8 mouse cellular contexts compared by ENCODE assay signal in genomic region chr5:73344310-73344709, GRCm38 (mm10). TPM values are rescaled to one million over a fixed set of nuclear protein-coding genes. Genes with fewer than 3 reads are reported as not detected.
DNase-seq lines count a peak whose midpoint lies in the region; ATAC-seq and TF ChIP-seq lines count a peak whose summit lies in the region.

No protein-coding gene starts in this region.

- H3K9me3 ChIP-seq in embryonic facial prominence, embryonic 13.5 days: no peaks in the 10 kb centered on the region
- H3K9me3 ChIP-seq in embryonic facial prominence, embryonic 10.5 days: no peaks in the 10 kb centered on the region

- DNase-seq in embryonic facial prominence, embryonic 10.5 days (ENCODE audit: low spot score): no peak
- peak; percentile 54 for DNase-seq in 416B (ENCODE audit: low read depth)
- DNase-seq in fibroblast of lung, adult 2 months (ENCODE audit: low read depth): peak; percentile 32
- peak; percentile 67 for DNase-seq in layer of hippocampus, adult 9-10 months (ENCODE audit: low spot score)
- DNase-seq in lung, adult 18-20 months: no peak

- TF ChIP-seq POLR2A in olfactory bulb, adult 2 months (IDR thresholded peaks at IDR 0.05; ENCODE audit: insufficient read depth, low read depth, low read length): no peak

- no peaks in the 10 kb centered on the region for H3K4me1 ChIP-seq in embryonic facial prominence, embryonic 13.5 days
- no peaks in the 10 kb centered on the region for H3K4me1 ChIP-seq in embryonic facial prominence, embryonic 10.5 days
- H3K4me1 ChIP-seq in olfactory bulb, adult 2 months (ENCODE audit: control insufficient read depth, insufficient read depth, low read length): peaks cover 32% of the 10 kb centered on the region

- no peaks in the 10 kb centered on the region for H3K36me3 ChIP-seq in embryonic facial prominence, embryonic 13.5 days
- H3K36me3 ChIP-seq in embryonic facial prominence, embryonic 10.5 days (replicated peaks): no peaks in the 10 kb centered on the region

- H3K4me3 ChIP-seq in embryonic facial prominence, embryonic 13.5 days: no peak overlapping the region
- no peak overlapping the region for H3K4me3 ChIP-seq in embryonic facial prominence, embryonic 10.5 days
- H3K4me3 ChIP-seq in olfactory bulb, adult 2 months (ENCODE audit: insufficient read depth, low read depth, low read length): no peak overlapping the region

- TF ChIP-seq CTCF in olfactory bulb, adult 2 months (IDR thresholded peaks at IDR 0.05; ENCODE audit: insufficient read depth, low read depth, low read length): no peak

- 0 out of 2 replicates have a peak, but pooled peaks have one; percentile 32 for ATAC-seq in embryonic facial prominence, embryonic 13.5 days (ENCODE audit: insufficient number of reproducible peaks, insufficient read depth, low FRiP score, low TSS enrichment, low read depth)
- no peak for ATAC-seq in megakaryocyte-erythroid progenitor cell, adult 5-6 weeks (replicated peaks; ENCODE audit: low FRiP score, low TSS enrichment, poor library complexity, severe bottlenecking)

- H3K27ac ChIP-seq in embryonic facial prominence, embryonic 13.5 days: no peak overlapping the region
- H3K27ac ChIP-seq in embryonic facial prominence, embryonic 10.5 days (replicated peaks): no peak overlapping the region
- H3K27ac ChIP-seq in olfactory bulb, adult 2 months (ENCODE audit: insufficient read depth, low read depth, low read length): peak overlapping the region; percentile 98

- H3K9ac ChIP-seq in embryonic facial prominence, embryonic 13.5 days: no peak overlapping the region

- H3K27me3 ChIP-seq in embryonic facial prominence, embryonic 13.5 days: 0 out of 2 replicates have a peak, but pooled peaks cover 4% of the 10 kb centered on the region
- no peaks in the 10 kb centered on the region for H3K27me3 ChIP-seq in embryonic facial prominence, embryonic 10.5 days (replicated peaks; ENCODE audit: low read depth, poor library complexity, severe bottlenecking)

- H3K4me2 ChIP-seq in embryonic facial prominence, embryonic 13.5 days: no peak overlapping the region

- WGBS in embryonic facial prominence, embryonic 13.5 days: 75% methylated on average over 10 of the region's 10 CpGs
- WGBS in embryonic facial prominence, embryonic 10.5 days: 86% methylated on average over 10 of the region's 10 CpGs
- WGBS in olfactory bulb, adult 2 months: 23% methylated on average over 10 of the region's 10 CpGs

RNA-seq across cellular contexts. Expression of gene Ociad2, which starts 3.5 kb away (rescaled TPM):
- polyA plus RNA-seq in embryonic facial prominence, embryonic 13.5 days (2015; fragmentation: Nextera tagmentation; extraction: Ambion mirVana): 10.6 and 12.9 TPM in 2 replicates
- polyA plus RNA-seq in embryonic facial prominence, embryonic 10.5 days (2016; fragmentation: Nextera tagmentation; extraction: Ambion mirVana): 7.1 and 9.4 TPM in 2 replicates
- polyA plus RNA-seq in olfactory bulb, adult 2 months (2012; ENCODE audit: insufficient read depth, insufficient read length, low replicate concordance, missing spikeins): 451 TPM in 1 of 2 replicates, not detected in the other
- 2.5 and 14.8 TPM in 2 replicates for total RNA-seq in megakaryocyte-erythroid progenitor cell, adult 5-6 weeks (2014; fragmentation: Nextera tagmentation)
- total RNA-seq in megakaryocyte-erythroid progenitor cell, adult 5-6 weeks (2017): 4.7 and 8.1 TPM in 2 replicates

RNA-seq across cellular contexts. Expression of gene Ociad1, which starts 51.7 kb away (rescaled TPM):
- 216 and 225 TPM in 2 replicates for polyA plus RNA-seq in embryonic facial prominence, embryonic 13.5 days (2015; fragmentation: Nextera tagmentation; extraction: Ambion mirVana)
- 135 and 137 TPM in 2 replicates for polyA plus RNA-seq in embryonic facial prominence, embryonic 10.5 days (2016; fragmentation: Nextera tagmentation; extraction: Ambion mirVana)
- polyA plus RNA-seq in olfactory bulb, adult 2 months (2012; ENCODE audit: insufficient read depth, insufficient read length, low replicate concordance, missing spikeins): 165 and 443 TPM in 2 replicates
- total RNA-seq in megakaryocyte-erythroid progenitor cell, adult 5-6 weeks (2014; fragmentation: Nextera tagmentation): 223 and 270 TPM in 2 replicates
- total RNA-seq in megakaryocyte-erythroid progenitor cell, adult 5-6 weeks (2017): 192 and 410 TPM in 2 replicates

Comparison
In these comparisons a context has a peak if more than half of its experiments do, and no peak if none do; other contexts are left out.
1. DNase-seq: peak in 416B (single experiment), fibroblast of lung, adult 2 months (single experiment) and layer of hippocampus, adult 9-10 months (single experiment); none in embryonic facial prominence, embryonic 10.5 days (single experiment) and lung, adult 18-20 months (0 of 2).